Mouse (Mus musculus): Measurements from ENCODE around the gene Tmem47. TPM values are rescaled to one million over a fixed set of nuclear protein-coding genes. Genes with fewer than 3 reads are reported as not detected.
A peak's percentile ranks its signal among the peaks of the same experiment; 100 is the strongest.

Tmem47 gene
- 2.2 TPM in 1 of 2 replicates, not detected in the other for polyA plus RNA-seq (2011; ENCODE audit: insufficient read depth, insufficient read length, low replicate concordance, missing spikeins)

DNA sequence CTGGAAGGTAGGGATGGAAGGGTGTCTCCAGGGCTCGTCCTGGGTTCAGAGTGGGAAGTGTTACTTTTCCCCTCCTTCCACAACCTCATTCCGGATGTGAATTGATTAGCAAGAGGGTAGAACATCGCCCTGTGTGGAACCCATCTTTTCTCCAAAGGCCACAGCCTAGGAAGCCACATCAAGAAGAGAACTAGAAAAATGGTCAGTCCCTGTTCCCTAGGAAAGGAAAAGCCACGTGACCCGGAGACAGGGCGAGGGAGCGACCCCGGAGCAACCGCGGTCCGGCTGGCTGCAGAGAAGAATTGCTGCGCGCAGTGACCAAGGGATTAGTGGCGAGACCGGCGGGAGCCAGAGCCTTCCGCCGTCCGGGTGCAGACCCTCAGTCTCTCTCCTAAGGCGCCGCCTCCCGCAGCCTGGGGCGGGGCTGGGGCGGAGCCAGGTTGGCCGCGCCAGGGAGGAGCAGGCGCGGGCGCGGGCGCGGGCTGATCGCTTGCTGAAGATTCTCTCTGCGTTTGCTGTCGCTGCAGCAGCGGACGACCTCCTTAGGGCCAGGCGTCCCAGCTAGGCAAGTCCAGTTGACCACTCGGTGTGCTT, at the start of gene Tmem47:
Tmem47 (plus strand) TSS at position 489 of the 594 bp plus-strand sequence.
- Histone ChIP-seq H3K4me1 (ENCODE audit: control insufficient read depth, insufficient read depth, low read length) (no peaks in the 10 kb centered on the region), H3K4me3 (replicated peaks; ENCODE audit: control insufficient read depth, low read depth, low read length) (peak within 1 kb of the TSS; percentile 18), H3K27ac (ENCODE audit: control insufficient read depth, insufficient read depth, low read depth, low read length, poor library complexity) (no peak within 1 kb of the TSS)
- TF ChIP-seq POLR2A (IDR thresholded peaks at IDR 0.05; ENCODE audit: borderline replicate concordance, control insufficient read depth, low read depth, low read length) (no peak), CTCF (IDR thresholded peaks at IDR 0.05; ENCODE audit: control insufficient read depth, insufficient read depth, low read length) (no peak)
- 7% methylated on average over 30 of the region's 39 CpGs for WGBS

DNA sequence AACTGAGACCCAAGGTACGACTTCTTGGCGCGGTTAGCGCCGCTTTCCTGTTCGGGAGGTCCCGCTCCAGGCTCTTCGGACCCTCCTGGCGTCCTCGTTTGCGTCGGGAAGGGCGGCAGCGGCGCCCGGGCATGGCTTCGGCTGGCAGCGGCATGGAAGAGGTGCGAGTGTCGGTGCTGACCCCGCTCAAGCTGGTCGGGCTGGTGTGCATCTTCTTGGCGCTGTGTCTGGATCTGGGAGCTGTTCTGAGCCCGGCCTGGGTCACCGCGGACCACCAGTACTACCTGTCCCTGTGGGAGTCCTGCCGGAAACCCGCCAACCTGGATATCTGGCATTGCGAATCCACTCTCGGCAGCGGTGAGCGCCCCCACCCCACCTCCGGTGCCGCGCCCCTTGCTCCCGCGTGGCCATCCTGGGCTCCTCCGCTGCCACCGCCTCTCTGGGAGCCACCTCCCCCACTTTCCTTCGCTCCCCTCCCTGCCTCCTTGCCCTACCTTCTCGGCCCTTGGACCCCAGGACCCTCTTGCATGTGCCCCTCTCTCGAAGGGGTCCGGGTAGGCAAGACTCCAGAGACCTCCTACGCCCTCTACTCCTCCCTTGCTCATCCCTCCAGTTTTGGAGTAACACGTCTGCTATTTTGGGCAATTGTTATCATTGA, 435 bp downstream of the Tmem47 start:
- TF ChIP-seq POLR2A (IDR thresholded peaks at IDR 0.05; ENCODE audit: borderline replicate concordance, control insufficient read depth, low read depth, low read length) (no peak), CTCF (IDR thresholded peaks at IDR 0.05; ENCODE audit: control insufficient read depth, insufficient read depth, low read length) (no peak)
- Histone ChIP-seq H3K4me1 (ENCODE audit: control insufficient read depth, insufficient read depth, low read length) (no peaks in the 10 kb centered on the region), H3K4me3 (replicated peaks; ENCODE audit: control insufficient read depth, low read depth, low read length) (peak overlapping the region; percentile 18), H3K27ac (ENCODE audit: control insufficient read depth, insufficient read depth, low read depth, low read length, poor library complexity) (no peak overlapping the region)
- 9% methylated on average over 41 of the region's 45 CpGs for WGBS

DNA sequence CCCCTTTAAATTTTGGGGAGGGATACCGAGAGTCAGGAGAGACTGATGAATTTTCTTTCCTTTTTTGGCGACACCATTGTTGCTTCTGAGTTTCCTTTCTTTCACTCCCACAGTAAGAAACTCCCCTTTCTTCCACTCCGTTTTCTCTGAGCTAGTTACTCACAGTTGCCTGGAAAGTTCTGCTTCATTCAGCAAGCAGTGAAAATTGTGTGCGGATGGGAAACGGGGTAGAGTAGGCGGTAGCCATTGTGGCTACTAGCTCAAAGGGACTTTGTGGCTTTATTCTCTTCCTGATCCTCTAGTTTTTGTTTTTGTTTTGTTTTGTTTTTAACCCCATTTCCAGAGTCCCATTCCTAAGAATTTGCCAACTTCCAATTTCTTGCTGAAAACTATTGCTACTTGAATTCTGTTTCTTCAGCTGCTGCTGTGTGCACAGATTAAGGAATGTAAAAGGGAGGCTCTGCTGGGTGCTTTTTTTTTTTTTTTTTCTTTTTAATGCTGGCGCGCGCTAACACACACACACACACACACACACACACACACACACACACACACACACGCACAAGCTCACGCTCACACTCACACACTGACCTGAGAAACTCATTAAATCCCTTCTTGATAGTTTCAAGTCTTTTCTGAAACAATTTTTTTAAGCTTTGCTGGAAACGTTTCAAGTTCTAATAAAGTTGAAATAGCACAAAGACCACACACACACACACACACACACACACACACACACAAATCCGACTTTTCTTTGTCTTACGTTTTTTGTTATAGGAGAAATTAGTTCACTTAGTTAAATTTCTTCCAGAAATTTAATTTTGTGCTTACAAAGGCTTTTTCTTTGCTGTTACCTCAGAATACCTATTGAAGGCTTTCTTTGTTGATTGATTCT, 1.5 kb downstream of the Tmem47 start:
- WGBS, result 14% methylated on average over 14 of the region's 14 CpGs
- TF ChIP-seq POLR2A (IDR thresholded peaks at IDR 0.05; ENCODE audit: borderline replicate concordance, control insufficient read depth, low read depth, low read length) (no peak), CTCF (IDR thresholded peaks at IDR 0.05; ENCODE audit: control insufficient read depth, insufficient read depth, low read length) (no peak)
- Histone ChIP-seq H3K27ac (ENCODE audit: control insufficient read depth, insufficient read depth, low read depth, low read length, poor library complexity) (no peak overlapping the region), H3K4me1 (ENCODE audit: control insufficient read depth, insufficient read depth, low read length) (no peaks in the 10 kb centered on the region), H3K4me3 (replicated peaks; ENCODE audit: control insufficient read depth, low read depth, low read length) (no peak overlapping the region)

DNA sequence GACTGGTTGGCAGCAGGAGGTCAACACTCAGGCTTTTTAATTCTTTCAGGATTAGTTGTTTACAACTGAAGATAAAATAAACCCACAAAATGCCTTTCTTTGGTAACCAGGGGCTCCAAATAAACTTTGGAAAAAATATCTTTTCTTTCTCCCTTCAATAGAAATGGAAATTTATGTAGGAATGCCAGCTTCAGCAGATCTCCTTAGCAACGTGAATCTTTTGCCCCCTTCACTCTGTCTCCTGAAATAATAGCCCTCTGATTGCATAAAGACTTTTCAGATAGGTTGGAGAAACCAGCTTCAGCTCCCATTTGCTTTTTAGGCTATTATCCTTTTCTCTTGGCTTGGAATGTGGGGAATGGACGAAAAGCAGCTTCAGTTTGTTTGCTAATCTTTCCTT, 2.2 kb downstream of the Tmem47 start:
- 35% methylated on average over 2 of the region's 2 CpGs for WGBS
- no peak overlapping the region for H3K4me3 ChIP-seq (replicated peaks; ENCODE audit: control insufficient read depth, low read depth, low read length)
- TF ChIP-seq POLR2A (IDR thresholded peaks at IDR 0.05; ENCODE audit: borderline replicate concordance, control insufficient read depth, low read depth, low read length) (no peak), CTCF (IDR thresholded peaks at IDR 0.05; ENCODE audit: control insufficient read depth, insufficient read depth, low read length) (no peak)
- H3K4me1 ChIP-seq (ENCODE audit: control insufficient read depth, insufficient read depth, low read length), result no peaks in the 10 kb centered on the region
- H3K27ac ChIP-seq (ENCODE audit: control insufficient read depth, insufficient read depth, low read depth, low read length, poor library complexity), result no peak overlapping the region

DNA sequence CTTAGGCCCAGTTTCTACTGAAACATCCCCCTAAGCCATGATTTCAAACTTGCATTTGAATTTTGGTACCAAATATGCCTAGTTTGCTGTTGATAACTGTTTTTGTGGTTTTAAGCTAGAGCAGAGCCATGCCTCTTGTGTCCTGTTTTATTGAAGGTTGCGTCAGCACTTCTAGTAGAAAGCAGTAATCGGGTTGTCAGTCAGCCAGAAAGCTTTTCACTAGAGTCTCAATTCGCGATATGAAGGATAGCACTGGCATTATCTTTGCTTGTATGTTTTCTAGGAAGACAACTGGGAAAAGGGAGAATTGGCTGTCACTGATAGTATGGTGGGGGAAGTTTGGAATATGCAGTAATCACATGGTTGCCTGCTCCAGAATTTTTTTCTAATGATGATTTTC, 3.3 kb downstream of the Tmem47 start:
- H3K4me3 ChIP-seq (replicated peaks; ENCODE audit: control insufficient read depth, low read depth, low read length), result no peak overlapping the region
- TF ChIP-seq CTCF (IDR thresholded peaks at IDR 0.05; ENCODE audit: control insufficient read depth, insufficient read depth, low read length), result no peak
- TF ChIP-seq POLR2A (IDR thresholded peaks at IDR 0.05; ENCODE audit: borderline replicate concordance, control insufficient read depth, low read depth, low read length), result no peak
- WGBS, result 74% methylated on average over 4 of the region's 4 CpGs
- no peak overlapping the region for H3K27ac ChIP-seq (ENCODE audit: control insufficient read depth, insufficient read depth, low read depth, low read length, poor library complexity)
- no peaks in the 10 kb centered on the region for H3K4me1 ChIP-seq (ENCODE audit: control insufficient read depth, insufficient read depth, low read length)

DNA sequence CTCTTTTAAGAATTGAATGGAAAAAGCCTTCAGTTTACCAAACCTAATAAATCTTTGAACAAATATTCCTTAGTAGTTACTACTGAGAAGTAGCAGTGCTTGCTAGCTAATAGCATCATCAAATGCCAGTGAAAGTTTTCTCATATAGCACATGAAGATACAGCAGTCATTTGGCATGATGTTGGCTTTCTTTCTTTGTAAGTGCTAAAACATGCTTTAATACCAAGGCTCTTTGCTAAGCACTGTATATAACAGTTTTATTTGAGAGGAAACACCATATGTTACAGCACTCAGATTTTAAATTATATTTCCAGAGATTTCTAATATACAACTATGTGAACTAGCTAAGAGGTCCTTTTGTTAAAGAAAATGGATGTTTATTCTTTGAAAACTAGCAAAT, 8.0 kb downstream of the Tmem47 start:
- Histone ChIP-seq H3K4me1 (ENCODE audit: control insufficient read depth, insufficient read depth, low read length) (no peaks in the 10 kb centered on the region), H3K4me3 (replicated peaks; ENCODE audit: control insufficient read depth, low read depth, low read length) (no peak overlapping the region), H3K27ac (ENCODE audit: control insufficient read depth, insufficient read depth, low read depth, low read length, poor library complexity) (no peak overlapping the region)
- TF ChIP-seq CTCF (IDR thresholded peaks at IDR 0.05; ENCODE audit: control insufficient read depth, insufficient read depth, low read length) (no peak), POLR2A (IDR thresholded peaks at IDR 0.05; ENCODE audit: borderline replicate concordance, control insufficient read depth, low read depth, low read length) (no peak)

DNA sequence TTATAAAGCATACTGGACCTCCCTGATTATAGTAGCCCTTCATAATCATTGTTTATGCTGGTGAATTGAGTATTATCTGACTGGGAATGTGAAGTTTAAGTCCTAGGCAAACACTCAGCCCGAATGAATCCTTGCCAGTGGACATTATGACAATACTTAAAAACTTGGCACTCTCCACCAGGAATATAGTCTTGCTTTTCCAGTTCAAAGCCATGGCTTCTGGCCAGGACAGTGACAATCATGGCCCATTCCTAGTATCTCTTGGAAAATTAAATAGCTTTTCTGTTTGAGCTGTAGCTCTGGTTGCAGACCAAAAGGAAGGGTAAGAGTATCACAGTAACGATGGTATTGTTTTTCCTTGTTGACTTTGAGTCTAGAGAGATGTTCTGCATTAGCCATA, 10.5 kb downstream of the Tmem47 start:
- H3K27ac ChIP-seq (ENCODE audit: control insufficient read depth, insufficient read depth, low read depth, low read length, poor library complexity), result no peak overlapping the region
- H3K4me1 ChIP-seq (ENCODE audit: control insufficient read depth, insufficient read depth, low read length), result no peaks in the 10 kb centered on the region
- TF ChIP-seq POLR2A (IDR thresholded peaks at IDR 0.05; ENCODE audit: borderline replicate concordance, control insufficient read depth, low read depth, low read length) (no peak), CTCF (IDR thresholded peaks at IDR 0.05; ENCODE audit: control insufficient read depth, insufficient read depth, low read length) (no peak)
- 52% methylated on average over 2 of the region's 2 CpGs for WGBS
- H3K4me3 ChIP-seq (replicated peaks; ENCODE audit: control insufficient read depth, low read depth, low read length), result no peak overlapping the region

Measured in bone marrow, adult 2 months (tissue).